Mouse (Mus musculus) heart, postnatal 25 days (tissue): ENCODE data around the gene Aplf. TPM values are rescaled to one million over a fixed set of nuclear protein-coding genes. Genes with fewer than 3 reads are reported as not detected.

Experiments
- total RNA-seq, 2 experiments: library from RNA; stranded (reverse); gene quantifications; 2 replicates each; pipeline ENCODE4 v1.2.3; 2021

Gene Aplf
- total RNA-seq, 2 experiments from 2014 or later: 2.3 to 2.6 TPM

Other genes starting within 250 kb of the Aplf start
- gene Bmp10, start 243.2 kb downstream of the Aplf start, total RNA-seq: 10 to 100 TPM; 55.6 to 58.8 TPM
- 1 to 10 TPM; 3.1 to 3.8 TPM for gene Arhgap25, start 138.9 kb downstream of the Aplf start, total RNA-seq
- under 1 TPM; 0.73 to 0.84 TPM for gene Prokr1, start 81.5 kb downstream of the Aplf start, total RNA-seq
- 1 to 10 TPM in 1 of 2 experiments, under 1 TPM in 1; 0.95 to 1.4 TPM for gene Efcc1, start 58.7 kb upstream of the Aplf start, total RNA-seq
- gene Gp9, start 105.9 kb upstream of the Aplf start, total RNA-seq: 1 to 10 TPM in 1 of 2 experiments, under 1 TPM in 1; 0.78 to 1.2 TPM
- gene Rab43, start 140.0 kb upstream of the Aplf start, total RNA-seq: 10 to 100 TPM; 12.5 to 15.7 TPM
- gene Gm45140, start 163.6 kb upstream of the Aplf start, total RNA-seq: 1 to 10 TPM; 1.2 to 1.6 TPM
- 10 to 100 TPM; 19.5 to 21.9 TPM for gene Isy1, start 166.6 kb upstream of the Aplf start, total RNA-seq
- 100 to 1,000 TPM; 279 to 311 TPM for gene Cnbp, start 178.9 kb upstream of the Aplf start, total RNA-seq
- gene Copg1, start 215.6 kb upstream of the Aplf start, total RNA-seq: 10 to 100 TPM; 42.6 to 46.1 TPM
- gene Hmces, start 241.7 kb upstream of the Aplf start, total RNA-seq: 10 to 100 TPM in 1 of 2 experiments, 1 to 10 TPM in 1; 8.5 to 10.3 TPM